Mouse (Mus musculus) kidney, postnatal 0 days (tissue): Measurements from ENCODE around the gene Amd1. TPM values are rescaled to one million over a fixed set of nuclear protein-coding genes. Genes with fewer than 3 reads are reported as not detected.
"Not testable (repeated sequence)": the region's sequence is repeated elsewhere in the genome, so short reads cannot be mapped to it uniquely, and the experiment has no call there.

Source experiments
- ATAC-seq: fragments of 200-750 bp; cut with Nextera tagmentation; replicated peaks from 2 replicates; pipeline ENCODE4 v1.8.0; 2017; ENCODE audit warnings: low read depth, moderate number of reproducible peaks, moderate TSS enrichment, moderate library complexity; ENCODE audit not compliant: low FRiP score
- DNase-seq: peaks from one replicate; pipeline ENCODE4 v3.0.0-alpha.2; 2016; ENCODE audit warnings: low spot score
- H3K27ac ChIP-seq: fragments of 300-500 bp; sonication (generic); 2 replicates; pipeline ENCODE4 v1.5.1; 2014; ENCODE audit warnings: mild to moderate bottlenecking
- H3K27me3 ChIP-seq: fragments of 300-500 bp; sonication (generic); 2 replicates; pipeline ENCODE4 v1.6.1; 2014; ENCODE audit warnings: low read length, mixed read lengths; ENCODE audit not compliant: insufficient read depth
- H3K36me3 ChIP-seq: fragments of 300-500 bp; sonication (generic); 2 replicates; pipeline ENCODE4 v1.6.1; 2014; ENCODE audit warnings: low read length, mixed read lengths; ENCODE audit not compliant: insufficient read depth
- H3K4me1 ChIP-seq: fragments of 300-500 bp; sonication (generic); replicated peaks from 2 replicates; pipeline ENCODE4 v1.6.1; 2014; ENCODE audit warnings: antibody characterized with exemption, low read length, mixed read lengths; ENCODE audit not compliant: insufficient read depth
- H3K4me2 ChIP-seq: fragments of 300-500 bp; sonication (generic); 2 replicates; pipeline ENCODE4 v1.6.1; 2014; ENCODE audit warnings: mild to moderate bottlenecking, low read length, moderate library complexity, mixed read lengths
- H3K4me3 ChIP-seq: fragments of 300-500 bp; sonication (generic); replicated peaks from 2 replicates; pipeline ENCODE4 v1.5.1; 2014; ENCODE audit warnings: low read depth, low read length
- H3K9ac ChIP-seq: fragments of 300-500 bp; sonication (generic); 2 replicates; pipeline ENCODE4 v1.6.1; 2014; ENCODE audit warnings: low read depth, low read length
- H3K9me3 ChIP-seq: fragments of 300-500 bp; sonication (generic); replicated peaks from 2 replicates; pipeline ENCODE4 v1.6.1; 2016; ENCODE audit warnings: low read length, inconsistent platforms, mixed read lengths
- CTCF ChIP-seq: IDR thresholded peaks from 2 replicates; pipeline ENCODE4 v1.5.1; 2016; ENCODE audit warnings: antibody characterized with exemption, low read depth, mild to moderate bottlenecking, moderate library complexity
- WGBS: fragments of 180-500 bp; shearing (Covaris S2); extraction: QIAGEN DNeasy Blood & Tissue Kit; methylation state at CpG from one replicate; pipeline ENCODE4 v1.1.7; 2014; 5-methylcytosine and 5-hydroxymethylcytosine counted together
- polyA plus RNA-seq: library from polyadenylated mRNA; unstranded; fragments of >200 nt; fragmentation: Nextera tagmentation; extraction: Ambion mirVana; gene quantifications from 2 replicates; pipeline ENCODE4 v1.2.1, GENCODE M21; 2015

Amd1 gene
- polyA plus RNA-seq, 1 experiment from 2014 or later: 44.1 TPM

DNA sequence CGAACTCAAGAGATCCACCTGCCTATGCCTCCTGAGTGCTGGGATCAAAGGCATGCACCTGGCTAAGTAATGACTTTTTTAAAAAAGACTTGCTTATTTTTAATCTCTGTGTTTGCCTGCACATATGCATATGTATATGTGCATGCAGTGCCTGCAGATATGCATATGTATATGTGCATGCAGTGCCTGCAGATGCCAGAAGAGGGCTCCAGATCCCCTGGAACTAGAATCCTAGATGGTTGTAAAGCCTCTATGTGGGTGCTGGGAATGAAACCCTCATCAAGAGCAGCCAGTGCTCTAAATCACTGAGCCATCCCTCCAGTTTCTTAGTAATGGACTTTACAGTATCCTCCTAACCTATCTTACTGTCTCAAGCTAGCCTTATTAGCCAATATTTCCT lies 4.0 kb upstream of the Amd1 start:
- 81% methylated on average over 1 of the region's 1 CpGs for WGBS
- Histone ChIP-seq H3K4me2 (no peak overlapping the region), H3K4me1 (0 out of 2 replicates have a peak, but pooled peaks cover 3% of the 10 kb centered on the region), H3K9ac (no peak overlapping the region), H3K9me3 (no peaks in the 10 kb centered on the region), H3K27me3 (no peaks in the 10 kb centered on the region), H3K27ac (no peak overlapping the region), H3K36me3 (no peaks in the 10 kb centered on the region), H3K4me3 (no peak overlapping the region)
- TF ChIP-seq CTCF: peak; percentile 37; the same call in 1 of the 2 replicates
- DNase-seq (no peak), ATAC-seq (no peak)

DNA sequence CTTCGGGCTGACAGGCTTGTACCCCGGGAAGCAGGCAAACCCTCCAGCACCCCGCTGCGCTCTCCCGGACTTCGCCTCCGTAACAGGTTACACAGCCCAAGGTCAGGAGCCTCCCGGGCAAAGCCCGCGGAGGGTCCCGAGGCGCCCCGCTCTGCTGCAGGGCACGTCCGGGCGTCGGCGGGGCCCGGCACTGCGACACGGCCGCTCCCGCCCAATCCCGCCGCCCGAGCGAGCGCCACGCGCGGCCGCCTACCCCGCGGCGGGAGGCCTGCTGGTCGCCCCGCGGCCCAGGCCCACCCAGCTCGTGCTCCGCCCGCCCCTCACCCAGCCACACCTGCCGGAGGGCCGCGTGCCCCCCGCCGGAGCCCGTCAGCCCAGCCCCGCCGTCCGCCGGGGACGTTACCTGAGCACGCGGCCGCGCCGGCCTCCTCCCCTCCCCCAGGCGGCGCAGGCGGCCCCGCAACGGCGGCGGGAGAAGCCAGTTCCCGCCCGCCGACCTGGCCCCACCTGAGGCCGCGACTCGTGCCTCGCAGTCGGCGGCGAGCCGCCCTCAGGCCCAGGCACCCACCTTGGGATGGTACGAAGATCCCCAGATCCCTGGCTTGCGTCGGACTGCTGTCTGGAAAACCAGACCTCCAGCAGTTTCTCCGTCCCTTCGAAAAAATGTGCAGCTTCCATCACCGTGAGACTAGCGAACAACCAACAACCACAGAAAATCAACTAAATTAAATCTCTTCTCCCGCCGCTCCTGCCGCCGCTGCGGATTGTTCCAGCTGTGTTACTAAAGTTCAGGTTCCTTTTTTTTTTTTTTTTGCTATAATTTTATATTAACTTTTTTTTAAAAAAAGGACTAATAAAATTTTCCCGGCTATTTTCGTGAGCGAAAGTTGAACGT lies 558 bp downstream of the Amd1 start:
- under 1% methylated on average over 55 of the region's 91 CpGs for WGBS
- peak overlapping the region; percentile 88 for H3K4me2 ChIP-seq
- H3K27ac ChIP-seq: peak overlapping the region; percentile 92
- peaks cover 11% of the 10 kb centered on the region; the same call in 1 of the 2 replicates for H3K4me1 ChIP-seq
- H3K27me3 ChIP-seq, H3K36me3 ChIP-seq, H3K9me3 ChIP-seq: not testable (repeated sequence)
- peak; percentile 31 for DNase-seq
- peak; percentile 36 for ATAC-seq
- H3K4me3 ChIP-seq: peak overlapping the region; percentile 91
- H3K9ac ChIP-seq: peak overlapping the region; percentile 92

DNA sequence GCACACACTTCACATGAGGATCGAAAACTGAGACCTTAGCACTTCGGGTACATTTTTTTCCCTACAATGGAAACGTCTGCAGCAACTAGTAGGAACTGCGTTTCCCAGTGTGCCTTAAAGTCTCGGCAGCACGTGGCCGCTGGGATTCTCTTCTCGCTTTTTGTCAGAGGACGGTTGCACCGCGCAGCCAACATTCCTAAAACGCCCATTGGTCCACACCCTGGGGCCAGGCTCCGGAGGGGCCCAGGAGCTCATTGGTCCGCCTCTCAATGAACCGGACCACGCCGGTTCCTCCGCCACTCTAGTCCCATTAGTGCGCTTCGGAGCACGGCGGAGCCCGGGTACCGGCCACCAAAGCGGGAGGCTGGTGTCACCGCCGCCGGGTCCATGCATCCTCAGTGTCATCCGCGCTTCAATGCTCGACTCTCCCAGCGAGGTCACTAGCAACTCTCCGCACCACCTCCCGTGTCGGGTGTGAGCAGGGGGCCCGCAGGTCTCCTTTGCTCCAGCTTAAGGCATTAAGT lies 1.3 kb downstream of the Amd1 start:
- Histone ChIP-seq H3K9me3 (no peaks in the 10 kb centered on the region), H3K27ac (peak overlapping the region; percentile 92), H3K9ac (peak overlapping the region; percentile 92), H3K4me1 (peaks cover 11% of the 10 kb centered on the region; the same call in 1 of the 2 replicates), H3K27me3 (no peaks in the 10 kb centered on the region), H3K36me3 (no peaks in the 10 kb centered on the region), H3K4me3 (peak overlapping the region; percentile 91), H3K4me2 (peak overlapping the region; percentile 88)
- ATAC-seq (peak; percentile 89), DNase-seq (peak; percentile 93)
- no peak for TF ChIP-seq CTCF
- WGBS: under 1% methylated on average over 36 of the region's 36 CpGs

GRCm38 (mm10) chr10:40292640-40293039 lies 9.3 kb downstream of the Amd1 start:
- H3K27me3 ChIP-seq: no peaks in the 10 kb centered on the region
- H3K4me3 ChIP-seq: no peak overlapping the region
- no peak overlapping the region for H3K4me2 ChIP-seq
- peaks cover 13% of the 10 kb centered on the region; the same call in 1 of the 2 replicates for H3K36me3 ChIP-seq
- ATAC-seq (no peak), DNase-seq (no peak)
- TF ChIP-seq CTCF: no peak
- WGBS: 82% methylated on average over 6 of the region's 6 CpGs
- no peaks in the 10 kb centered on the region for H3K9me3 ChIP-seq
- 0 out of 2 replicates have a peak, but pooled peaks cover 8% of the 10 kb centered on the region for H3K4me1 ChIP-seq
- H3K9ac ChIP-seq: no peak overlapping the region
- H3K27ac ChIP-seq: no peak overlapping the region

- no peaks in the 10 kb centered on the region for H3K27me3 ChIP-seq
- H3K4me2 ChIP-seq: no peak overlapping the region
- DNase-seq: no peak
- H3K4me1 ChIP-seq: no peaks in the 10 kb centered on the region
- no peaks in the 10 kb centered on the region for H3K9me3 ChIP-seq
- no peak overlapping the region for H3K27ac ChIP-seq
- 72% methylated on average over 1 of the region's 1 CpGs for WGBS
- no peak for ATAC-seq
- no peak overlapping the region for H3K9ac ChIP-seq
- peaks cover 11% of the 10 kb centered on the region; the same call in 1 of the 2 replicates for H3K36me3 ChIP-seq
- no peak for TF ChIP-seq CTCF
- H3K4me3 ChIP-seq: no peak overlapping the region
Observed at GRCm38 (mm10) chr10:40286767-40287166, 15.2 kb downstream of the Amd1 start.

DNA sequence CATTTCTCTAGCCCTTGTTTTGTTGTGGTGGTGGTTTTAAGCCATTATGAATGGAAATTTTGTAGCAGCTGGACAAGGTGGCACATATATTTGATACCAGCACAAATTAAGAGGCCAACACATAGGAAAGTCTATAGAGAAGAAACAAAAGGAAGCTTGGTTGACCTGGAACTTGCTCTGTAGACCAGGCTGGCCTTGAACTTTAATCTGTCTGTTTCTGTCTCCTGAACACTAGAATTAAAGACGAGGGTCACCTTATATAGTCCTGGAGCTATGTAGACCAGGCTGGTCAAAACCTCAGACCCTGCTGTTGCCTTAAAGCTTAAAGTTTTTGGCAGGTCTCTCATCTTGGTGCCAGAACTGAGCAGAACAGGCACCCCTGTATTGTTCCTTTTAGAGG lies 16.4 kb downstream of the Amd1 start:
- no peak for DNase-seq
- TF ChIP-seq CTCF: no peak
- no peaks in the 10 kb centered on the region for H3K4me1 ChIP-seq
- WGBS: 83% methylated on average over 1 of the region's 1 CpGs
- no peaks in the 10 kb centered on the region for H3K9me3 ChIP-seq
- no peak overlapping the region for H3K4me2 ChIP-seq
- peaks cover 11% of the 10 kb centered on the region; the same call in 1 of the 2 replicates for H3K36me3 ChIP-seq
- no peak overlapping the region for H3K27ac ChIP-seq
- no peak overlapping the region for H3K4me3 ChIP-seq
- ATAC-seq: no peak
- no peaks in the 10 kb centered on the region for H3K27me3 ChIP-seq
- H3K9ac ChIP-seq: no peak overlapping the region
